Mouse (Mus musculus): Measurements from ENCODE around the gene Fxr2. TPM values are rescaled to one million over a fixed set of nuclear protein-coding genes. Genes with fewer than 3 reads are reported as not detected.
A peak's percentile ranks its signal among the peaks of the same experiment; 100 is the strongest.

Gene Fxr2
- polyA plus RNA-seq, 1 experiment from 2014 or later, result 8.1 TPM

- no peaks in the 10 kb centered on the region for H3K9me3 ChIP-seq (replicated peaks; ENCODE audit: control insufficient read depth, low read length)
- no peaks in the 10 kb centered on the region; the same call in 1 of the 2 replicates for H3K27me3 ChIP-seq (ENCODE audit: control insufficient read depth, insufficient read depth, low read depth, low read length)
- ATAC-seq (ENCODE audit: low read depth), result no peak
- no peak overlapping the region for H3K9ac ChIP-seq (ENCODE audit: low read depth, low read length)
- H3K27ac ChIP-seq (ENCODE audit: low read length), result no peak overlapping the region
- peaks cover 8% of the 10 kb centered on the region for H3K4me1 ChIP-seq (ENCODE audit: control insufficient read depth, low read depth, low read length)
- 31% methylated on average over 9 of the region's 9 CpGs for WGBS (ENCODE audit: insufficient replicate concordance)
- no peak overlapping the region for H3K4me2 ChIP-seq (ENCODE audit: low read depth, low read length)
- no peaks in the 10 kb centered on the region for H3K36me3 ChIP-seq (ENCODE audit: control insufficient read depth, insufficient read depth)
- H3K4me3 ChIP-seq (ENCODE audit: low read depth, low read length), result no peak overlapping the region
These were observed 59.5 kb downstream of the Fxr2 start for GRCm38 (mm10) chr11:69692196-69692811.

GRCm38 (mm10) chr11:69692863-69693262 lies 60.1 kb downstream of the Fxr2 start:
- H3K36me3 ChIP-seq (ENCODE audit: control insufficient read depth, insufficient read depth), result no peaks in the 10 kb centered on the region
- H3K9ac ChIP-seq (ENCODE audit: low read depth, low read length), result no peak overlapping the region
- peak; percentile 66 for ATAC-seq (ENCODE audit: low read depth)
- no peaks in the 10 kb centered on the region for H3K9me3 ChIP-seq (replicated peaks; ENCODE audit: control insufficient read depth, low read length)
- WGBS (ENCODE audit: insufficient replicate concordance), result 63% methylated on average over 6 of the region's 6 CpGs
- H3K4me1 ChIP-seq (ENCODE audit: control insufficient read depth, low read depth, low read length), result peaks cover 8% of the 10 kb centered on the region
- no peak overlapping the region for H3K4me2 ChIP-seq (ENCODE audit: low read depth, low read length)
- no peak overlapping the region for H3K4me3 ChIP-seq (ENCODE audit: low read depth, low read length)
- H3K27ac ChIP-seq (ENCODE audit: low read length), result no peak overlapping the region
- H3K27me3 ChIP-seq (ENCODE audit: control insufficient read depth, insufficient read depth, low read depth, low read length), result no peaks in the 10 kb centered on the region; the same call in 1 of the 2 replicates

- no peak overlapping the region for H3K27ac ChIP-seq (ENCODE audit: low read length)
- H3K36me3 ChIP-seq (ENCODE audit: control insufficient read depth, insufficient read depth), result no peaks in the 10 kb centered on the region
- no peak overlapping the region for H3K9ac ChIP-seq (ENCODE audit: low read depth, low read length)
- no peak for ATAC-seq (ENCODE audit: low read depth)
- no peak overlapping the region for H3K4me3 ChIP-seq (ENCODE audit: low read depth, low read length)
- no peaks in the 10 kb centered on the region for H3K9me3 ChIP-seq (replicated peaks; ENCODE audit: control insufficient read depth, low read length)
- H3K27me3 ChIP-seq (ENCODE audit: control insufficient read depth, insufficient read depth, low read depth, low read length), result no peaks in the 10 kb centered on the region; the same call in 1 of the 2 replicates
- H3K4me1 ChIP-seq (ENCODE audit: control insufficient read depth, low read depth, low read length), result peaks cover 8% of the 10 kb centered on the region
- WGBS (ENCODE audit: insufficient replicate concordance), result 51% methylated on average over 11 of the region's 11 CpGs
- H3K4me2 ChIP-seq (ENCODE audit: low read depth, low read length), result no peak overlapping the region
These were observed 60.7 kb downstream of the Fxr2 start for GRCm38 (mm10) chr11:69693421-69693965.

GRCm38 (mm10) chr11:69695046-69695360 lies 62.2 kb downstream of the Fxr2 start:
- ATAC-seq (ENCODE audit: low read depth), result no peak
- Histone ChIP-seq H3K4me3 (ENCODE audit: low read depth, low read length) (peak overlapping the region; percentile 57), H3K9ac (ENCODE audit: low read depth, low read length) (no peak overlapping the region; the same call in 1 of the 2 replicates), H3K4me1 (ENCODE audit: control insufficient read depth, low read depth, low read length) (peaks cover 8% of the 10 kb centered on the region), H3K4me2 (ENCODE audit: low read depth, low read length) (peak overlapping the region; percentile 60), H3K36me3 (ENCODE audit: control insufficient read depth, insufficient read depth) (no peaks in the 10 kb centered on the region), H3K9me3 (replicated peaks; ENCODE audit: control insufficient read depth, low read length) (no peaks in the 10 kb centered on the region), H3K27me3 (ENCODE audit: control insufficient read depth, insufficient read depth, low read depth, low read length) (no peaks in the 10 kb centered on the region; the same call in 1 of the 2 replicates), H3K27ac (ENCODE audit: low read length) (no peak overlapping the region)
- WGBS (ENCODE audit: insufficient replicate concordance), result 48% methylated on average over 6 of the region's 6 CpGs

- WGBS (ENCODE audit: insufficient replicate concordance), result 8% methylated on average over 40 of the region's 41 CpGs
- H3K4me1 ChIP-seq (ENCODE audit: control insufficient read depth, low read depth, low read length), result peaks cover 8% of the 10 kb centered on the region
- ATAC-seq (ENCODE audit: low read depth), result peak; percentile 41; the same call in 1 of the 2 replicates
- H3K27ac ChIP-seq (ENCODE audit: low read length), result peak within 1 kb of the TSS; percentile 54
- no peaks in the 10 kb centered on the region for H3K9me3 ChIP-seq (replicated peaks; ENCODE audit: control insufficient read depth, low read length)
- H3K36me3 ChIP-seq (ENCODE audit: control insufficient read depth, insufficient read depth), result no peaks in the 10 kb centered on the region
- peak within 1 kb of the TSS; percentile 57 for H3K4me3 ChIP-seq (ENCODE audit: low read depth, low read length)
- peak within 1 kb of the TSS; percentile 57 for H3K9ac ChIP-seq (ENCODE audit: low read depth, low read length)
- no peaks in the 10 kb centered on the region; the same call in 1 of the 2 replicates for H3K27me3 ChIP-seq (ENCODE audit: control insufficient read depth, insufficient read depth, low read depth, low read length)
- peak within 1 kb of the TSS; percentile 60 for H3K4me2 ChIP-seq (ENCODE audit: low read depth, low read length)
These were observed 62.8 kb downstream of the Fxr2 start, which contains the start of the genes Tnfsf12 and Tnfsfm13 for GRCm38 (mm10) chr11:69695361-69696181. Gene Tnfsf12 (minus strand): TSS chr11:69695849. Gene Tnfsfm13 (minus strand): TSS chr11:69696098.

GRCm38 (mm10) chr11:69697396-69697795 lies 64.6 kb downstream of the Fxr2 start:
- no peak for ATAC-seq (ENCODE audit: low read depth)
- H3K9me3 ChIP-seq (replicated peaks; ENCODE audit: control insufficient read depth, low read length), result no peaks in the 10 kb centered on the region
- WGBS (ENCODE audit: insufficient replicate concordance), result 85% methylated on average over 3 of the region's 3 CpGs

GRCm38 (mm10) chr11:69698574-69698973 lies 65.8 kb downstream of the Fxr2 start:
- Histone ChIP-seq H3K4me1 (ENCODE audit: control insufficient read depth, low read depth, low read length) (peaks cover 2% of the 10 kb centered on the region), H3K4me3 (ENCODE audit: low read depth, low read length) (no peak overlapping the region), H3K27ac (ENCODE audit: low read length) (no peak overlapping the region), H3K9me3 (replicated peaks; ENCODE audit: control insufficient read depth, low read length) (no peaks in the 10 kb centered on the region), H3K27me3 (ENCODE audit: control insufficient read depth, insufficient read depth, low read depth, low read length) (no peaks in the 10 kb centered on the region; the same call in 1 of the 2 replicates), H3K36me3 (ENCODE audit: control insufficient read depth, insufficient read depth) (no peaks in the 10 kb centered on the region), H3K9ac (ENCODE audit: low read depth, low read length) (no peak overlapping the region), H3K4me2 (ENCODE audit: low read depth, low read length) (no peak overlapping the region)
- no peak for ATAC-seq (ENCODE audit: low read depth)
- 61% methylated on average over 5 of the region's 5 CpGs for WGBS (ENCODE audit: insufficient replicate concordance)

More at GRCm38 (mm10) chr11:69697396-69697795, 64.6 kb downstream of the Fxr2 start:
- Histone ChIP-seq H3K4me2 (ENCODE audit: low read depth, low read length) (no peak overlapping the region), H3K36me3 (ENCODE audit: control insufficient read depth, insufficient read depth) (no peaks in the 10 kb centered on the region), H3K27me3 (ENCODE audit: control insufficient read depth, insufficient read depth, low read depth, low read length) (no peaks in the 10 kb centered on the region; the same call in 1 of the 2 replicates), H3K9ac (ENCODE audit: low read depth, low read length) (no peak overlapping the region), H3K4me3 (ENCODE audit: low read depth, low read length) (no peak overlapping the region), H3K27ac (ENCODE audit: low read length) (no peak overlapping the region), H3K4me1 (ENCODE audit: control insufficient read depth, low read depth, low read length) (peaks cover 5% of the 10 kb centered on the region)

GRCm38 (mm10) chr11:69699595-69699994 lies 66.8 kb downstream of the Fxr2 start:
- Histone ChIP-seq H3K4me1 (ENCODE audit: control insufficient read depth, low read depth, low read length) (peaks cover 2% of the 10 kb centered on the region), H3K9ac (ENCODE audit: low read depth, low read length) (no peak overlapping the region), H3K27ac (ENCODE audit: low read length) (no peak overlapping the region), H3K36me3 (ENCODE audit: control insufficient read depth, insufficient read depth) (no peaks in the 10 kb centered on the region), H3K4me3 (ENCODE audit: low read depth, low read length) (no peak overlapping the region), H3K4me2 (ENCODE audit: low read depth, low read length) (no peak overlapping the region), H3K9me3 (replicated peaks; ENCODE audit: control insufficient read depth, low read length) (no peaks in the 10 kb centered on the region), H3K27me3 (ENCODE audit: control insufficient read depth, insufficient read depth, low read depth, low read length) (no peaks in the 10 kb centered on the region; the same call in 1 of the 2 replicates)
- WGBS (ENCODE audit: insufficient replicate concordance), result 20% methylated on average over 1 of the region's 1 CpGs
- ATAC-seq (ENCODE audit: low read depth), result no peak
